Mouse (Mus musculus): ENCODE results near the gene Matn3. TPM values are rescaled to one million over a fixed set of nuclear protein-coding genes. Genes with fewer than 3 reads are reported as not detected.
A peak's percentile ranks its signal among the peaks of the same experiment; 100 is the strongest.

The Matn3 gene
- polyA plus RNA-seq, 1 experiment from 2014 or later = 2.5 TPM

GRCm38 (mm10) chr12:8941699-8942392 is 5.9 kb upstream of the Matn3 start:
- no peaks in the 10 kb centered on the region for H3K9me3 ChIP-seq
- H3K36me3 ChIP-seq = peaks cover 28% of the 10 kb centered on the region
- H3K27ac ChIP-seq = no peak overlapping the region
- no peak for DNase-seq (ENCODE audit: low spot score)
- 57% methylated on average over 4 of the region's 4 CpGs for WGBS
- H3K27me3 ChIP-seq (ENCODE audit: insufficient read depth, poor library complexity, severe bottlenecking) = no peaks in the 10 kb centered on the region
- 0 out of 2 replicates have a peak, but pooled peaks cover 10% of the 10 kb centered on the region for H3K4me1 ChIP-seq
- H3K4me3 ChIP-seq = no peak overlapping the region

- 53% methylated on average over 9 of the region's 9 CpGs for WGBS
- no peaks in the 10 kb centered on the region for H3K9me3 ChIP-seq
- H3K27me3 ChIP-seq (ENCODE audit: insufficient read depth, poor library complexity, severe bottlenecking) = peaks cover 12% of the 10 kb centered on the region
- H3K36me3 ChIP-seq = no peaks in the 10 kb centered on the region
- no peak for DNase-seq (ENCODE audit: low spot score)
- H3K4me3 ChIP-seq = peak overlapping the region; percentile 67; the same call in 1 of the 2 replicates
- H3K27ac ChIP-seq = peak overlapping the region; percentile 73
- H3K4me1 ChIP-seq = peaks cover 14% of the 10 kb centered on the region
Measured at GRCm38 (mm10) chr12:8947163-8947562, 566 bp upstream of the Matn3 start.

- Histone ChIP-seq H3K27ac (no peak overlapping the region), H3K36me3 (no peaks in the 10 kb centered on the region), H3K4me1 (peaks cover 4% of the 10 kb centered on the region), H3K27me3 (ENCODE audit: insufficient read depth, poor library complexity, severe bottlenecking) (peaks cover 10% of the 10 kb centered on the region), H3K4me3 (no peak overlapping the region), H3K9me3 (no peaks in the 10 kb centered on the region)
- DNase-seq (ENCODE audit: low spot score) = no peak
- WGBS = 75% methylated on average over 10 of the region's 10 CpGs
Measured at GRCm38 (mm10) chr12:8953136-8953535, 5.4 kb downstream of the Matn3 start.

GRCm38 (mm10) chr12:8954161-8954561 is 6.4 kb downstream of the Matn3 start:
- H3K27ac ChIP-seq = no peak overlapping the region
- H3K4me1 ChIP-seq = no peaks in the 10 kb centered on the region; the same call in none of the 2 replicates
- no peaks in the 10 kb centered on the region for H3K36me3 ChIP-seq
- no peak for DNase-seq (ENCODE audit: low spot score)
- peaks cover under 1% of the 10 kb centered on the region; the same call in 1 of the 2 replicates for H3K27me3 ChIP-seq (ENCODE audit: insufficient read depth, poor library complexity, severe bottlenecking)
- H3K9me3 ChIP-seq = no peaks in the 10 kb centered on the region
- 71% methylated on average over 9 of the region's 9 CpGs for WGBS
- H3K4me3 ChIP-seq = no peak overlapping the region

- Histone ChIP-seq H3K4me1 (no peaks in the 10 kb centered on the region), H3K27me3 (ENCODE audit: insufficient read depth, poor library complexity, severe bottlenecking) (no peaks in the 10 kb centered on the region), H3K27ac (no peak overlapping the region), H3K4me3 (no peak overlapping the region), H3K36me3 (no peaks in the 10 kb centered on the region), H3K9me3 (no peaks in the 10 kb centered on the region)
- no peak for DNase-seq (ENCODE audit: low spot score)
- 78% methylated on average over 9 of the region's 9 CpGs for WGBS
Measured at GRCm38 (mm10) chr12:8961607-8962316, 14.0 kb downstream of the Matn3 start.

GRCm38 (mm10) chr12:8969828-8970227 is 22.1 kb downstream of the Matn3 start:
- Histone ChIP-seq H3K27me3 (ENCODE audit: insufficient read depth, poor library complexity, severe bottlenecking) (no peaks in the 10 kb centered on the region), H3K27ac (peak overlapping the region; percentile 72), H3K4me3 (0 out of 2 replicates have a peak overlapping the region, but pooled peaks have one; percentile 15), H3K36me3 (no peaks in the 10 kb centered on the region), H3K4me1 (peaks cover 11% of the 10 kb centered on the region), H3K9me3 (no peaks in the 10 kb centered on the region)
- 12% methylated on average over 9 of the region's 9 CpGs for WGBS
- peak; percentile 91 for DNase-seq (ENCODE audit: low spot score)

- peak; percentile 88 for DNase-seq (ENCODE audit: low spot score)
- peaks cover 5% of the 10 kb centered on the region; the same call in 1 of the 2 replicates for H3K36me3 ChIP-seq
- no peaks in the 10 kb centered on the region for H3K27me3 ChIP-seq (ENCODE audit: insufficient read depth, poor library complexity, severe bottlenecking)
- H3K9me3 ChIP-seq = no peaks in the 10 kb centered on the region
- peak within 1 kb of the TSS; percentile 68 for H3K4me3 ChIP-seq
- under 1% methylated on average over 45 of the region's 45 CpGs for WGBS
- H3K4me1 ChIP-seq = peaks cover 11% of the 10 kb centered on the region
- peak within 1 kb of the TSS; percentile 83 for H3K27ac ChIP-seq
Measured at GRCm38 (mm10) chr12:8973820-8974465, 26.2 kb downstream of the Matn3 start, which contains the start of gene Wdr35. Wdr35 (plus strand) TSS chr12:8973892.

- Histone ChIP-seq H3K4me1 (peaks cover 7% of the 10 kb centered on the region), H3K27ac (no peak overlapping the region), H3K36me3 (peaks cover 7% of the 10 kb centered on the region; the same call in 1 of the 2 replicates), H3K4me3 (no peak overlapping the region), H3K27me3 (ENCODE audit: insufficient read depth, poor library complexity, severe bottlenecking) (no peaks in the 10 kb centered on the region), H3K9me3 (no peaks in the 10 kb centered on the region)
- DNase-seq (ENCODE audit: low spot score) = no peak
- 89% methylated on average over 3 of the region's 3 CpGs for WGBS
Measured at GRCm38 (mm10) chr12:8975076-8975475, 27.3 kb downstream of the Matn3 start.

- Histone ChIP-seq H3K27ac (no peak overlapping the region), H3K36me3 (peaks cover 6% of the 10 kb centered on the region; the same call in 1 of the 2 replicates), H3K4me1 (no peaks in the 10 kb centered on the region), H3K9me3 (no peaks in the 10 kb centered on the region), H3K27me3 (ENCODE audit: insufficient read depth, poor library complexity, severe bottlenecking) (no peaks in the 10 kb centered on the region), H3K4me3 (no peak overlapping the region)
- 82% methylated on average over 8 of the region's 8 CpGs for WGBS
- no peak for DNase-seq (ENCODE audit: low spot score)
Measured at GRCm38 (mm10) chr12:8993231-8993630, 45.5 kb downstream of the Matn3 start.

GRCm38 (mm10) chr12:8998318-8998717 is 50.6 kb downstream of the Matn3 start:
- no peaks in the 10 kb centered on the region for H3K9me3 ChIP-seq
- H3K27me3 ChIP-seq (ENCODE audit: insufficient read depth, poor library complexity, severe bottlenecking) = no peaks in the 10 kb centered on the region
- H3K4me3 ChIP-seq = no peak overlapping the region
- no peak overlapping the region for H3K27ac ChIP-seq
- H3K36me3 ChIP-seq = peaks cover 7% of the 10 kb centered on the region; the same call in 1 of the 2 replicates
- WGBS = 85% methylated on average over 4 of the region's 4 CpGs
- H3K4me1 ChIP-seq = no peaks in the 10 kb centered on the region
- no peak for DNase-seq (ENCODE audit: low spot score)

- WGBS = 14% methylated on average over 5 of the region's 5 CpGs
- no peaks in the 10 kb centered on the region for H3K27me3 ChIP-seq (ENCODE audit: insufficient read depth, poor library complexity, severe bottlenecking)
Measured at GRCm38 (mm10) chr12:9002038-9002648, 54.4 kb downstream of the Matn3 start.

GRCm38 (mm10) chr12:9007146-9007545 is 59.4 kb downstream of the Matn3 start:
- WGBS = 52% methylated on average over 4 of the region's 4 CpGs
- H3K9me3 ChIP-seq = no peaks in the 10 kb centered on the region
- H3K4me3 ChIP-seq = no peak overlapping the region

More at GRCm38 (mm10) chr12:9002038-9002648, 54.4 kb downstream of the Matn3 start:
- Histone ChIP-seq H3K4me1 (no peaks in the 10 kb centered on the region), H3K9me3 (no peaks in the 10 kb centered on the region), H3K4me3 (no peak overlapping the region), H3K27ac (no peak overlapping the region), H3K36me3 (peaks cover 7% of the 10 kb centered on the region; the same call in 1 of the 2 replicates)
- DNase-seq (ENCODE audit: low spot score) = peak; percentile 75

More at GRCm38 (mm10) chr12:9007146-9007545, 59.4 kb downstream of the Matn3 start:
- Histone ChIP-seq H3K36me3 (no peaks in the 10 kb centered on the region), H3K4me1 (peaks cover 6% of the 10 kb centered on the region; the same call in 1 of the 2 replicates), H3K27ac (no peak overlapping the region), H3K27me3 (ENCODE audit: insufficient read depth, poor library complexity, severe bottlenecking) (no peaks in the 10 kb centered on the region)
- DNase-seq (ENCODE audit: low spot score) = no peak

Data from heart, embryonic 10.5 days (tissue).